ENCODE assay signal across 10 mouse cellular contexts in genomic region chr2:170772126-170772884, GRCm38 (mm10). TPM values are rescaled to one million over a fixed set of nuclear protein-coding genes. Genes with fewer than 3 reads are reported as not detected.
DNase-seq lines count a peak whose midpoint lies in the region; ATAC-seq and TF ChIP-seq lines count a peak whose summit lies in the region.
"Had no signal": no experiment of that assay in that cellular context is flagged by ENCODE, and none has a peak within 500 bp of the region (broad histone marks: within the 10 kb centered on the region; RNA-seq: fewer than 3 reads in every experiment).

No protein-coding gene starts in this region.

- WGBS in heart, embryonic 10.5 days = 11% methylated on average over 19 of the region's 19 CpGs
- 3% methylated on average over 19 of the region's 19 CpGs for WGBS in hindbrain, embryonic 10.5 days
- WGBS in midbrain, embryonic 14.5 days = under 1% methylated on average over 19 of the region's 19 CpGs

- peak overlapping the region; percentile 44 for H3K4me2 ChIP-seq in midbrain, embryonic 14.5 days (ENCODE audit: low read length)

- no peak for DNase-seq in heart, embryonic 10.5 days (ENCODE audit: low spot score)
- no peak for DNase-seq in heart, adult 11 months
- DNase-seq in brain, embryonic 14.5 days (ENCODE audit: low read depth) = peak; percentile 94
- DNase-seq in hindbrain, embryonic 10.5 days (ENCODE audit: low spot score) = peak; percentile 69
- DNase-seq in midbrain, embryonic 14.5 days = peak; percentile 70
- DNase-seq in liver = no peak
- DNase-seq in left cerebral cortex, postnatal 36 days (ENCODE audit: low spot score in 2 of 2) = no peak
- no peak for DNase-seq in c-Kit-positive CD71-positive TER-119-positive erythroid progenitor cells, embryonic 14.5 days (ENCODE audit: low spot score)
- DNase-seq: adrenal gland, postnatal 10 days had no signal

- 0 out of 2 replicates have a peak, but pooled peaks cover 4% of the 10 kb centered on the region for H3K27me3 ChIP-seq in heart, embryonic 10.5 days (ENCODE audit: insufficient read depth, poor library complexity, severe bottlenecking)
- no peaks in the 10 kb centered on the region for H3K27me3 ChIP-seq in hindbrain, embryonic 10.5 days (ENCODE audit: insufficient read depth, poor library complexity, severe bottlenecking)
- H3K27me3 ChIP-seq in midbrain, embryonic 14.5 days (ENCODE audit: control insufficient read depth, insufficient read depth, low read length) = no peaks in the 10 kb centered on the region

- H3K4me3 ChIP-seq in heart, embryonic 10.5 days = peak overlapping the region; percentile 31
- peak overlapping the region; percentile 38 for H3K4me3 ChIP-seq in hindbrain, embryonic 10.5 days
- no peak overlapping the region for H3K4me3 ChIP-seq in midbrain, embryonic 14.5 days (replicated peaks; ENCODE audit: low read depth, low read length)

- peak; percentile 47 for ATAC-seq in midbrain, embryonic 14.5 days (ENCODE audit: low FRiP score, low TSS enrichment)

- no peak for TF ChIP-seq CTCF in brain, embryonic 14.5 days (IDR thresholded peaks at IDR 0.05; ENCODE audit: borderline replicate concordance, extremely low read depth, insufficient read depth, insufficient read length)

- H3K36me3 ChIP-seq in heart, embryonic 10.5 days = no peaks in the 10 kb centered on the region
- no peaks in the 10 kb centered on the region for H3K36me3 ChIP-seq in hindbrain, embryonic 10.5 days
- no peaks in the 10 kb centered on the region for H3K36me3 ChIP-seq in midbrain, embryonic 14.5 days (ENCODE audit: control insufficient read depth, insufficient read depth, low read length)

- H3K9ac ChIP-seq in midbrain, embryonic 14.5 days (replicated peaks; ENCODE audit: low read length) = no peak overlapping the region; the same call in 1 of the 2 replicates
- H3K9ac ChIP-seq: liver, embryonic 14.5 days had no signal

- no peak for TF ChIP-seq POLR2A in brain, embryonic 14.5 days (IDR thresholded peaks at IDR 0.05; ENCODE audit: borderline replicate concordance, extremely low read depth, insufficient read depth, insufficient read length, poor library complexity, severe bottlenecking)

- H3K27ac ChIP-seq in heart, embryonic 10.5 days = peak overlapping the region; percentile 36; the same call in 1 of the 2 replicates
- peak overlapping the region; percentile 88 for H3K27ac ChIP-seq in hindbrain, embryonic 10.5 days
- H3K27ac ChIP-seq in midbrain, embryonic 14.5 days (replicated peaks; ENCODE audit: low read depth, low read length) = peak overlapping the region; percentile 82
- H3K27ac ChIP-seq: liver, embryonic 14.5 days had no signal

- peaks cover 24% of the 10 kb centered on the region for H3K4me1 ChIP-seq in heart, embryonic 10.5 days
- H3K4me1 ChIP-seq in hindbrain, embryonic 10.5 days (replicated peaks) = peaks cover 54% of the 10 kb centered on the region
- peaks cover 36% of the 10 kb centered on the region for H3K4me1 ChIP-seq in midbrain, embryonic 14.5 days (ENCODE audit: control insufficient read depth, insufficient read depth, low read length)

- H3K9me3 ChIP-seq in heart, embryonic 10.5 days = no peaks in the 10 kb centered on the region
- no peaks in the 10 kb centered on the region for H3K9me3 ChIP-seq in hindbrain, embryonic 10.5 days
- no peaks in the 10 kb centered on the region for H3K9me3 ChIP-seq in midbrain, embryonic 14.5 days (ENCODE audit: control insufficient read depth, low read length)

- intact Hi-C loops in left cerebral cortex, postnatal 36 days (cut with DNase I) = no loop called here

RNA-seq across cellular contexts. Expression of gene Dok5, which starts 40.7 kb away (rescaled TPM):
- polyA plus RNA-seq in heart, embryonic 10.5 days (2016; fragmentation: Nextera tagmentation; extraction: Ambion mirVana) = 6.9 and 7.9 TPM in 2 replicates
- 30.6 and 35.0 TPM in 2 replicates for polyA plus RNA-seq in brain, embryonic 14.5 days (2012; rRNA removed)
- polyA plus RNA-seq in hindbrain, embryonic 10.5 days (2016; fragmentation: Nextera tagmentation; extraction: Ambion mirVana) = 8.5 and 12.7 TPM in 2 replicates
- polyA plus RNA-seq in midbrain, embryonic 14.5 days (2014; fragmentation: Nextera tagmentation; extraction: Ambion mirVana) = 31.5 and 43.0 TPM in 2 replicates
- 10 to 100 TPM; 29.6 to 31.4 TPM for total RNA-seq in left cerebral cortex, postnatal 36 days (2021)

Comparison
In these comparisons a context has a peak if more than half of its experiments do, and no peak if none do; other contexts are left out.
1. DNase-seq: peak in brain, embryonic 14.5 days (single experiment), hindbrain, embryonic 10.5 days (single experiment) and midbrain, embryonic 14.5 days (single experiment); none in heart, embryonic 10.5 days (single experiment), heart, adult 11 months (single experiment), liver (single experiment), left cerebral cortex, postnatal 36 days (0 of 2) and c-Kit-positive CD71-positive TER-119-positive erythroid progenitor cells, embryonic 14.5 days (single experiment).
2. H3K27ac ChIP-seq: peak in every context shown above with its lines; median percentile 88 in hindbrain, embryonic 10.5 days; 82 in midbrain, embryonic 14.5 days; 36 in heart, embryonic 10.5 days.